Mouse (Mus musculus) thymus, postnatal 25 days (tissue): ENCODE data around the gene Snx10.

Source experiments
- DNase-seq: peaks from one replicate; pipeline ENCODE4 v3.0.0; 2022

The Snx10 gene

GRCm38 (mm10) chr6:51535571-51535970, 11.9 kb downstream of the Snx10 start:
- DNase-seq, result no peak

GRCm38 (mm10) chr6:51540525-51540924, 16.8 kb downstream of the Snx10 start:
- DNase-seq, result no peak

GRCm38 (mm10) chr6:51541422-51541821, 17.7 kb downstream of the Snx10 start:
- DNase-seq, result no peak

GRCm38 (mm10) chr6:51542147-51542546, 18.4 kb downstream of the Snx10 start:
- no peak for DNase-seq

GRCm38 (mm10) chr6:51543639-51544117, 20.0 kb downstream of the Snx10 start:
- DNase-seq, result no peak

GRCm38 (mm10) chr6:51544118-51544681, 20.5 kb downstream of the Snx10 start:
- DNase-seq, result peak; percentile 22

- peak; percentile 45 for DNase-seq
These were observed 21.6 kb downstream of the Snx10 start for GRCm38 (mm10) chr6:51545219-51545859.

- no peak for DNase-seq
These were observed 22.4 kb downstream of the Snx10 start for GRCm38 (mm10) chr6:51546085-51546484.

- DNase-seq, result no peak
These were observed 25.1 kb downstream of the Snx10 start for GRCm38 (mm10) chr6:51548757-51549156.

- DNase-seq, result no peak
These were observed 27.6 kb downstream of the Snx10 start for GRCm38 (mm10) chr6:51551267-51551802.

- DNase-seq, result no peak
These were observed 32.9 kb downstream of the Snx10 start for GRCm38 (mm10) chr6:51556562-51556961.

GRCm38 (mm10) chr6:51558311-51558710, 34.6 kb downstream of the Snx10 start:
- DNase-seq, result no peak

GRCm38 (mm10) chr6:51566771-51567680, 43.3 kb downstream of the Snx10 start:
- no peak for DNase-seq

- DNase-seq, result no peak
These were observed 45.4 kb downstream of the Snx10 start for GRCm38 (mm10) chr6:51569086-51569485.

GRCm38 (mm10) chr6:51573136-51573535, 49.4 kb downstream of the Snx10 start:
- no peak for DNase-seq

- DNase-seq, result no peak
These were observed 50.4 kb downstream of the Snx10 start for GRCm38 (mm10) chr6:51574132-51574531.

- no peak for DNase-seq
These were observed 54.7 kb downstream of the Snx10 start for GRCm38 (mm10) chr6:51578415-51578814.

GRCm38 (mm10) chr6:51580040-51580680, 56.5 kb downstream of the Snx10 start:
- peak; percentile 81 for DNase-seq

- no peak for DNase-seq
These were observed 57.7 kb downstream of the Snx10 start for GRCm38 (mm10) chr6:51581418-51581817.

GRCm38 (mm10) chr6:51582051-51582450, 58.4 kb downstream of the Snx10 start:
- no peak for DNase-seq

- DNase-seq, result peak; percentile 69
These were observed 62.3 kb downstream of the Snx10 start for GRCm38 (mm10) chr6:51585980-51586379.

GRCm38 (mm10) chr6:51587266-51587665, 63.6 kb downstream of the Snx10 start:
- DNase-seq, result no peak

- no peak for DNase-seq
These were observed 67.6 kb downstream of the Snx10 start for GRCm38 (mm10) chr6:51591264-51591663.
